Mouse (Mus musculus) cortical plate, adult 2 months (tissue): ENCODE data around the gene Appbp2.

ENCODE experiments used
- CTCF ChIP-seq: fragments of 200-500 bp; IDR thresholded peaks from 2 replicates; pipeline ENCODE4 v1.5.1; 2011; ENCODE audit warnings: mild to moderate bottlenecking, control low read depth, low read length; ENCODE audit not compliant: insufficient read depth; ENCODE audit errors: extremely low read depth
- POLR2A ChIP-seq: fragments of 200-500 bp; IDR thresholded peaks from 2 replicates; pipeline ENCODE4 v1.6.1; 2011; ENCODE audit warnings: mild to moderate bottlenecking, low read length, control low read depth; ENCODE audit not compliant: insufficient read depth; ENCODE audit errors: extremely low read depth

- no peak for TF ChIP-seq POLR2A
- no peak for TF ChIP-seq CTCF
Observed at GRCm38 (mm10) chr11:85275151-85275550, 40.2 kb upstream of the Appbp2 start.
